Mouse (Mus musculus) B cell, adult 2 months (primary cell): Measurements from ENCODE around the gene Gm10668.
"Not testable (repeated sequence)": the region's sequence is repeated elsewhere in the genome, so short reads cannot be mapped to it uniquely, and the experiment has no call there.

Source experiments
- DNase-seq, 2 experiments: peaks; one replicate each; pipeline ENCODE4 v3.0.0; 2022

Gene Gm10668

DNA sequence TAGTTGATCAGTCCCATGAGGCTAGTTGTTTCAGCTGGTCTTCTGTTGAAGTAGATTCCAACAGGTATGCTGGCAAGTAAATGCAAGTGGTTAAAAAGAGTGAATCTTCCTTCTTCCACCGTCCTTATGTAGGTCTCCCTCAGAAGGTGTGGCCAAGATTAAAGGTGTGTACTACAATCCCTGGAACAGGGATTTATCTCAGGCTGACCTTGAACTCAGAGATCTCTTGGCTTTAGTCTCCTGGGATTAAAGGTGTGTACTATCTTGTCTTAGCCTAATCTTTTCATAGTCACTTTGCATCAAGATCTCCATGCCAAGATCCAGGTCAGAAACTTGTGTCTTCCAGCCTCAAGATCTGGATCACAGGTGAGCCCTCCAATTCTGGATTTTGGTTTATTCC lies at the start of gene Gm10668:
Gene Gm10668 (minus strand): TSS at position 101 of the 400 bp plus-strand sequence.
- DNase-seq = not testable (repeated sequence)

GRCm38 (mm10) chr7:20770885-20771284 lies 40.5 kb upstream of the Gm10668 start, which contains the start of gene Vmn1r112:
Gene Vmn1r112, plus strand, starts transcription at chr7:20771185.
- DNase-seq = not testable (repeated sequence)

GRCm38 (mm10) chr7:20703116-20703515 lies 27.3 kb downstream of the Gm10668 start, which contains the start of gene Vmn1r111:
Gene Vmn1r111, minus strand, starts transcription at chr7:20703216.
- DNase-seq = not testable (repeated sequence)
